Mouse (Mus musculus): Measurements from ENCODE around the gene Braf. TPM values are rescaled to one million over a fixed set of nuclear protein-coding genes. Genes with fewer than 3 reads are reported as not detected.
"Not testable (repeated sequence)": the region's sequence is repeated elsewhere in the genome, so short reads cannot be mapped to it uniquely, and the experiment has no call there.

The Braf gene
- total RNA-seq, 1 experiment = 51.5 TPM

GRCm38 (mm10) chr6:39713399-39713798 lies 11.9 kb downstream of the Braf start:
- Histone ChIP-seq H3K36me3 (ENCODE audit: control insufficient read depth, insufficient read depth, low read length, poor library complexity, severe bottlenecking) (no peaks in the 10 kb centered on the region), H3K4me3 (ENCODE audit: insufficient read depth in 1 of 2, low read depth in 1 of 2, low read length in 2 of 2, poor library complexity in 1 of 2, severe bottlenecking in 1 of 2) (no peak overlapping the region), H3K9ac (ENCODE audit: insufficient read depth, low read depth, low read length, poor library complexity, severe bottlenecking) (no peak overlapping the region), H3K27ac (ENCODE audit: insufficient read depth, low read depth, low read length, poor library complexity, severe bottlenecking) (no peak overlapping the region), H3K9me3 (ENCODE audit: control insufficient read depth, insufficient read depth, low read depth, low read length) (no peaks in the 10 kb centered on the region), H3K4me1 (ENCODE audit: control insufficient read depth in 2 of 2, insufficient read depth in 2 of 2, low read length in 2 of 2, poor library complexity in 1 of 2) (no peaks in the 10 kb centered on the region)
- TF ChIP-seq CHD2 (IDR thresholded peaks at IDR 0.05; ENCODE audit: low read depth, low read length) (no peak), ZC3H11A (IDR thresholded peaks at IDR 0.05; ENCODE audit: borderline replicate concordance, low read depth, low read length) (no peak), ZNF384 (IDR thresholded peaks at IDR 0.05; ENCODE audit: low read depth, low read length) (no peak), HCFC1 (IDR thresholded peaks at IDR 0.05; ENCODE audit: borderline replicate concordance, insufficient read depth, low read length) (no peak), MAFK (IDR thresholded peaks at IDR 0.05; ENCODE audit: insufficient read depth, low read depth, low read length) (no peak)
- in situ Hi-C loops (cut with MboI; ENCODE audit: low sequenced_read_pairs in 2 of 2, unreplicated experiment in 2 of 2) = no loop called here
- DNase-seq (ENCODE audit: low read depth, low spot score) = no peak

GRCm38 (mm10) chr6:39705625-39706024 lies 19.6 kb downstream of the Braf start:
- no peak for TF ChIP-seq ZNF384 (IDR thresholded peaks at IDR 0.05; ENCODE audit: low read depth, low read length)
- Histone ChIP-seq H3K27ac (ENCODE audit: insufficient read depth, low read depth, low read length, poor library complexity, severe bottlenecking) (no peak overlapping the region), H3K9ac (ENCODE audit: insufficient read depth, low read depth, low read length, poor library complexity, severe bottlenecking) (peak overlapping the region; percentile 42; the same call in 1 of the 2 replicates), H3K36me3 (ENCODE audit: control insufficient read depth, insufficient read depth, low read length, poor library complexity, severe bottlenecking) (no peaks in the 10 kb centered on the region; the same call in 1 of the 2 replicates), H3K4me3 (ENCODE audit: insufficient read depth in 1 of 2, low read depth in 1 of 2, low read length in 2 of 2, poor library complexity in 1 of 2, severe bottlenecking in 1 of 2) (peak overlapping the region in 1 of 2 experiments; percentile 19; a peak in 1 of 4 replicates), H3K4me1 (ENCODE audit: control insufficient read depth in 2 of 2, insufficient read depth in 2 of 2, low read length in 2 of 2, poor library complexity in 1 of 2) (peaks cover 2 to 5% of the 10 kb centered on the region in 2 experiments; a peak in 1 of 4 replicates), H3K9me3 (ENCODE audit: control insufficient read depth, insufficient read depth, low read depth, low read length) (no peaks in the 10 kb centered on the region)
- no peak for DNase-seq (ENCODE audit: low read depth, low spot score)
- in situ Hi-C loops (cut with MboI; ENCODE audit: low sequenced_read_pairs in 2 of 2, unreplicated experiment in 2 of 2) = no loop called here

- no peak overlapping the region for H3K4me3 ChIP-seq (ENCODE audit: insufficient read depth in 1 of 2, low read depth in 1 of 2, low read length in 2 of 2, poor library complexity in 1 of 2, severe bottlenecking in 1 of 2)
- no peak for DNase-seq (ENCODE audit: low read depth, low spot score)
- no peaks in the 10 kb centered on the region for H3K9me3 ChIP-seq (ENCODE audit: control insufficient read depth, insufficient read depth, low read depth, low read length)
- in situ Hi-C loops (cut with MboI; ENCODE audit: low sequenced_read_pairs in 2 of 2, unreplicated experiment in 2 of 2) = no loop called here
- TF ChIP-seq MAFK (IDR thresholded peaks at IDR 0.05; ENCODE audit: insufficient read depth, low read depth, low read length) (no peak), CHD2 (IDR thresholded peaks at IDR 0.05; ENCODE audit: low read depth, low read length) (no peak), ZC3H11A (IDR thresholded peaks at IDR 0.05; ENCODE audit: borderline replicate concordance, low read depth, low read length) (no peak), HCFC1 (IDR thresholded peaks at IDR 0.05; ENCODE audit: borderline replicate concordance, insufficient read depth, low read length) (no peak), ZNF384 (IDR thresholded peaks at IDR 0.05; ENCODE audit: low read depth, low read length) (no peak)
- no peak overlapping the region for H3K27ac ChIP-seq (ENCODE audit: insufficient read depth, low read depth, low read length, poor library complexity, severe bottlenecking)
- H3K36me3 ChIP-seq (ENCODE audit: control insufficient read depth, insufficient read depth, low read length, poor library complexity, severe bottlenecking) = no peaks in the 10 kb centered on the region
- no peaks in the 10 kb centered on the region for H3K4me1 ChIP-seq (ENCODE audit: control insufficient read depth in 2 of 2, insufficient read depth in 2 of 2, low read length in 2 of 2, poor library complexity in 1 of 2)
- no peak overlapping the region for H3K9ac ChIP-seq (ENCODE audit: insufficient read depth, low read depth, low read length, poor library complexity, severe bottlenecking)
These were observed 32.1 kb downstream of the Braf start for GRCm38 (mm10) chr6:39693126-39693525.

- H3K4me1 ChIP-seq (ENCODE audit: control insufficient read depth in 2 of 2, insufficient read depth in 2 of 2, low read length in 2 of 2, poor library complexity in 1 of 2); H3K9me3 ChIP-seq (ENCODE audit: control insufficient read depth, insufficient read depth, low read depth, low read length); H3K9ac ChIP-seq (ENCODE audit: insufficient read depth, low read depth, low read length, poor library complexity, severe bottlenecking); DNase-seq (ENCODE audit: low read depth, low spot score); H3K4me3 ChIP-seq (ENCODE audit: insufficient read depth in 1 of 2, low read depth in 1 of 2, low read length in 2 of 2, poor library complexity in 1 of 2, severe bottlenecking in 1 of 2); H3K27ac ChIP-seq (ENCODE audit: insufficient read depth, low read depth, low read length, poor library complexity, severe bottlenecking); H3K36me3 ChIP-seq (ENCODE audit: control insufficient read depth, insufficient read depth, low read length, poor library complexity, severe bottlenecking); in situ Hi-C loops (cut with MboI; ENCODE audit: low sequenced_read_pairs in 2 of 2, unreplicated experiment in 2 of 2): not testable (repeated sequence)
These were observed 38.4 kb downstream of the Braf start for GRCm38 (mm10) chr6:39686839-39687238.

GRCm38 (mm10) chr6:39681795-39682194 lies 43.5 kb downstream of the Braf start:
- Histone ChIP-seq H3K4me3 (ENCODE audit: insufficient read depth in 1 of 2, low read depth in 1 of 2, low read length in 2 of 2, poor library complexity in 1 of 2, severe bottlenecking in 1 of 2) (no peak overlapping the region), H3K36me3 (ENCODE audit: control insufficient read depth, insufficient read depth, low read length, poor library complexity, severe bottlenecking) (peaks cover 2% of the 10 kb centered on the region), H3K27ac (ENCODE audit: insufficient read depth, low read depth, low read length, poor library complexity, severe bottlenecking) (no peak overlapping the region), H3K9ac (ENCODE audit: insufficient read depth, low read depth, low read length, poor library complexity, severe bottlenecking) (no peak overlapping the region), H3K4me1 (ENCODE audit: control insufficient read depth in 2 of 2, insufficient read depth in 2 of 2, low read length in 2 of 2, poor library complexity in 1 of 2) (0 out of 4 replicates have a peak, but pooled peaks cover 0 to 2% of the 10 kb centered on the region in 2 experiments), H3K9me3 (ENCODE audit: control insufficient read depth, insufficient read depth, low read depth, low read length) (no peaks in the 10 kb centered on the region)
- in situ Hi-C loops (cut with MboI; ENCODE audit: low sequenced_read_pairs in 2 of 2, unreplicated experiment in 2 of 2) = no loop called here
- no peak for DNase-seq (ENCODE audit: low read depth, low spot score)
- TF ChIP-seq CHD2 (IDR thresholded peaks at IDR 0.05; ENCODE audit: low read depth, low read length) = no peak
- TF ChIP-seq MAFK (IDR thresholded peaks at IDR 0.05; ENCODE audit: insufficient read depth, low read depth, low read length) = no peak
- TF ChIP-seq HCFC1 (IDR thresholded peaks at IDR 0.05; ENCODE audit: borderline replicate concordance, insufficient read depth, low read length) = no peak

Data from ES-E14 (cell line).